ENCODE assay signal across 8 mouse cellular contexts in the genomic region with DNA sequence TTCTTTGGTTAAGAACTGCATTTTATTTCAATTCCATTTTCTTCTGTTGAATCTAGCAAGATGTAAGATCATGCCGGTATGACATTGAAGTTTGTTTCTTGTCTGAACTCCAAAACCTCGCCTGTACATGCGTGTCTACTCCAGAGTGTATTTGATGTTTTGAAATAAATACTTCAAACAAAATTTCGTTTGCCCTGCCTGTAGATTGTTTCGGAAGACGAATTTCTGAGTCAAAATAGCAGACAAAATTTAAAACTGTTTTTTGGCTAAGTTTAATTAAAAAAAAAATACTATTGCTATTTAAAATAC. TPM values are rescaled to one million over a fixed set of nuclear protein-coding genes. Genes with fewer than 3 reads are reported as not detected.
A peak's percentile ranks its signal among the peaks of the same experiment; 100 is the strongest.
DNase-seq lines count a peak whose midpoint lies in the region; ATAC-seq and TF ChIP-seq lines count a peak whose summit lies in the region.

No protein-coding gene starts in this region.

- dilution Hi-C loops in CH12.LX (cut with MboI; ENCODE audit: extremely low pct_ligation_motif_present, extremely low pct_unique_long_range_greater_than_20kb, low sequenced_read_pairs) = no loop called here

- H3K27me3 ChIP-seq in heart, embryonic 10.5 days (ENCODE audit: insufficient read depth, poor library complexity, severe bottlenecking) = no peaks in the 10 kb centered on the region
- no peaks in the 10 kb centered on the region for H3K27me3 ChIP-seq in CH12.LX (replicated peaks)
- H3K27me3 ChIP-seq in forebrain, embryonic 13.5 days = no peaks in the 10 kb centered on the region
- H3K27me3 ChIP-seq in liver, embryonic 12.5 days (replicated peaks) = no peaks in the 10 kb centered on the region

- peak overlapping the region; percentile 85 for H3K9ac ChIP-seq in CH12.LX (ENCODE audit: insufficient read depth, low read depth)
- H3K9ac ChIP-seq in forebrain, embryonic 13.5 days = no peak overlapping the region
- peak overlapping the region; percentile 70 for H3K9ac ChIP-seq in liver, embryonic 12.5 days

- H3K4me1 ChIP-seq in heart, embryonic 10.5 days = no peaks in the 10 kb centered on the region
- peaks cover 3 to 33% of the 10 kb centered on the region in 2 experiments; a peak in 3 of 4 replicates for H3K4me1 ChIP-seq in CH12.LX (ENCODE audit: control insufficient read depth in 1 of 2, insufficient read depth in 2 of 2)
- H3K4me1 ChIP-seq in forebrain, embryonic 13.5 days = peaks cover 10% of the 10 kb centered on the region; the same call in 1 of the 2 replicates
- peaks cover 42% of the 10 kb centered on the region for H3K4me1 ChIP-seq in liver, embryonic 12.5 days

- 0% methylated on average over 6 of the region's 6 CpGs for WGBS in heart, embryonic 10.5 days
- 1% methylated on average over 6 of the region's 6 CpGs for WGBS in forebrain, embryonic 13.5 days
- WGBS in liver, embryonic 12.5 days (ENCODE audit: insufficient replicate concordance) = under 1% methylated on average over 6 of the region's 6 CpGs

- no peak for DNase-seq in heart, embryonic 10.5 days (ENCODE audit: low spot score)
- DNase-seq in heart, adult 18-20 months = no peak
- DNase-seq in CH12.LX (ENCODE audit: extremely low read depth) = no peak
- no peak for DNase-seq in Muller cell, postnatal 12 days (ENCODE audit: inconsistent ontology term)
- DNase-seq in spleen, postnatal 4 days (ENCODE audit: low spot score in 2 of 2) = no peak
- DNase-seq in gastrocnemius, postnatal 10 days = no peak

- in situ Hi-C loops in CH12.LX (cut with MboI; ENCODE audit: low pct_ligation_motif_present, low pct_unique_long_range_greater_than_20kb, low sequenced_read_pairs) = loop anchor here (25.0 kb wide), 1 partner anchor 1581 kb away; the partner anchor contains the start of gene Zfp184

- H3K79me2 ChIP-seq in CH12.LX (replicated peaks; ENCODE audit: control insufficient read depth, extremely low read depth, insufficient read depth, poor library complexity, severe bottlenecking) = no peaks in the 10 kb centered on the region

- ATAC-seq in forebrain, embryonic 13.5 days = no peak
- ATAC-seq in liver, embryonic 12.5 days = no peak

- H3K36me3 ChIP-seq in heart, embryonic 10.5 days = no peaks in the 10 kb centered on the region
- H3K36me3 ChIP-seq in CH12.LX (replicated peaks in 1 of 2; ENCODE audit: control insufficient read depth in 1 of 2, insufficient read depth in 1 of 2, low read length in 1 of 2) = no peaks in the 10 kb centered on the region
- no peaks in the 10 kb centered on the region for H3K36me3 ChIP-seq in forebrain, embryonic 13.5 days (ENCODE audit: poor library complexity, severe bottlenecking)
- H3K36me3 ChIP-seq in liver, embryonic 12.5 days = no peaks in the 10 kb centered on the region

- no peaks in the 10 kb centered on the region for H3K9me3 ChIP-seq in heart, embryonic 10.5 days
- no peaks in the 10 kb centered on the region for H3K9me3 ChIP-seq in CH12.LX (replicated peaks; ENCODE audit: low read length)
- H3K9me3 ChIP-seq in forebrain, embryonic 13.5 days (replicated peaks) = no peaks in the 10 kb centered on the region
- H3K9me3 ChIP-seq in liver, embryonic 12.5 days (replicated peaks) = no peaks in the 10 kb centered on the region

- H3K4me3 ChIP-seq in heart, embryonic 10.5 days = peak overlapping the region; percentile 63
- peak overlapping the region; percentile 53 to 70 (median 57) for H3K4me3 ChIP-seq in CH12.LX (replicated peaks in 1 of 3; ENCODE audit: low read depth in 2 of 3, low read length in 2 of 3, poor library complexity in 1 of 3)
- peak overlapping the region; percentile 50 for H3K4me3 ChIP-seq in forebrain, embryonic 13.5 days
- peak overlapping the region; percentile 65 for H3K4me3 ChIP-seq in liver, embryonic 12.5 days

- TF ChIP-seq POLR2A in CH12.LX (IDR thresholded peaks at IDR 0.05; ENCODE audit: low read depth, low read length) = no peak

- no peak for TF ChIP-seq EP300 in CH12.LX (IDR thresholded peaks at IDR 0.05; ENCODE audit: low read length)

- TF ChIP-seq RAD21 in CH12.LX (IDR thresholded peaks at IDR 0.05; ENCODE audit: low read depth, low read length) = no peak

- no peak overlapping the region for H3K27ac ChIP-seq in heart, embryonic 10.5 days
- peak overlapping the region; percentile 70 for H3K27ac ChIP-seq in CH12.LX (ENCODE audit: insufficient read depth, low read depth)
- H3K27ac ChIP-seq in forebrain, embryonic 13.5 days = no peak overlapping the region
- peak overlapping the region; percentile 84 for H3K27ac ChIP-seq in liver, embryonic 12.5 days

- TF ChIP-seq CTCF in CH12.LX (conservative IDR thresholded peaks at IDR 0.05 in 1 of 2, IDR thresholded peaks at IDR 0.05 in 1 of 2; ENCODE audit: low read depth in 2 of 2, low read length in 2 of 2) = no peak

- H3K4me2 ChIP-seq in CH12.LX (ENCODE audit: insufficient read depth, low read depth, poor library complexity, severe bottlenecking) = no peak overlapping the region
- H3K4me2 ChIP-seq in forebrain, embryonic 13.5 days = peak overlapping the region; percentile 74
- H3K4me2 ChIP-seq in liver, embryonic 12.5 days = peak overlapping the region; percentile 93

TF ChIP-seq in CH12.LX, 34 proteins besides CTCF, POLR2A, EP300 and RAD21 (continues in another document):
- TF ChIP-seq MXI1 (IDR thresholded peaks at IDR 0.05; ENCODE audit: low read depth, low read length) (no peak), USF1 (IDR thresholded peaks at IDR 0.05; ENCODE audit: low read depth, low read length) (no peak), RCOR1 (conservative IDR thresholded peaks at IDR 0.05; ENCODE audit: low read depth, low read length) (no peak), JUND (conservative IDR thresholded peaks at IDR 0.05; ENCODE audit: low read depth, low read length) (no peak), IRF4 (IDR thresholded peaks at IDR 0.05; ENCODE audit: low read depth, low read length) (no peak), TCF12 (IDR thresholded peaks at IDR 0.05; ENCODE audit: low read depth, low read length) (no peak), ZNF384 (IDR thresholded peaks at IDR 0.05; ENCODE audit: low read depth, low read length) (no peak), PAX5 (IDR thresholded peaks at IDR 0.05; ENCODE audit: low read length) (no peak), CHD2 (IDR thresholded peaks at IDR 0.05; ENCODE audit: low read length) (no peak), CHD1 (IDR thresholded peaks at IDR 0.05; ENCODE audit: low read depth, low read length) (peak; percentile 94; the same call in 1 of the 2 replicates), JUN (IDR thresholded peaks at IDR 0.05; ENCODE audit: insufficient read depth, low read depth, low read length) (no peak), MAFK (IDR thresholded peaks at IDR 0.05; ENCODE audit: insufficient replicate concordance, low read length) (no peak), MEF2A (IDR thresholded peaks at IDR 0.05; ENCODE audit: borderline replicate concordance, low read depth, low read length) (no peak)

RNA-seq across cellular contexts. Expression of gene Hist1h4h, which starts 12.6 kb away (rescaled TPM):
- polyA plus RNA-seq in heart, embryonic 10.5 days (2016; fragmentation: Nextera tagmentation; extraction: Ambion mirVana) = 2.5 and 2.8 TPM in 2 replicates
- total RNA-seq in heart, adult 18-20 months (2021) = 100 to 1,000 TPM; 225 to 244 TPM
- total RNA-seq in CH12.LX (2012; rRNA removed) (4,350 and 4,957 TPM in 2 replicates), CH12.LX (2014; rRNA removed) (14.0 and 19.4 TPM in 2 replicates)
- polyA plus RNA-seq in CH12.LX (2012; ENCODE audit: insufficient read length, low read depth) = 3.4 and 5.5 TPM in 2 replicates
- 5.2 and 6.4 TPM in 2 replicates for polyA plus RNA-seq in forebrain, embryonic 13.5 days (2015; fragmentation: Nextera tagmentation; extraction: Ambion mirVana)
- 4.4 and 4.7 TPM in 2 replicates for polyA plus RNA-seq in liver, embryonic 12.5 days (2016; fragmentation: Nextera tagmentation; extraction: Ambion mirVana)
- 100 to 1,000 TPM; 473 to 507 TPM for total RNA-seq in gastrocnemius, postnatal 10 days (2021)

RNA-seq across cellular contexts. Expression of gene Hist1h2af, which starts 15.5 kb away (rescaled TPM):
- 1.7 and 4.9 TPM in 2 replicates for polyA plus RNA-seq in heart, embryonic 10.5 days (2016; fragmentation: Nextera tagmentation; extraction: Ambion mirVana)
- total RNA-seq in heart, adult 18-20 months (2021) = 10 to 100 TPM in 1 of 2 experiments, 1 to 10 TPM in 1; 6.3 to 16.6 TPM
- total RNA-seq in CH12.LX (2012; rRNA removed) (824 and 932 TPM in 2 replicates), CH12.LX (2014; rRNA removed) (45.2 and 57.1 TPM in 2 replicates)
- polyA plus RNA-seq in CH12.LX (2012; ENCODE audit: insufficient read length, low read depth) = 68.6 and 97.0 TPM in 2 replicates
- 9.5 and 10.0 TPM in 2 replicates for polyA plus RNA-seq in forebrain, embryonic 13.5 days (2015; fragmentation: Nextera tagmentation; extraction: Ambion mirVana)
- polyA plus RNA-seq in liver, embryonic 12.5 days (2016; fragmentation: Nextera tagmentation; extraction: Ambion mirVana) = 7.8 and 13.9 TPM in 2 replicates
- 100 to 1,000 TPM; 189 to 190 TPM for total RNA-seq in gastrocnemius, postnatal 10 days (2021)

RNA-seq across cellular contexts. Expression of gene Hist1h3g, which starts 17.0 kb away (rescaled TPM):
- 3.2 and 3.5 TPM in 2 replicates for polyA plus RNA-seq in heart, embryonic 10.5 days (2016; fragmentation: Nextera tagmentation; extraction: Ambion mirVana)
- 1 to 10 TPM; 3.1 TPM for total RNA-seq in heart, adult 18-20 months (2021)
- total RNA-seq in CH12.LX (2012; rRNA removed) (608 and 749 TPM in 2 replicates), CH12.LX (2014; rRNA removed) (50.1 and 75.3 TPM in 2 replicates)
- polyA plus RNA-seq in CH12.LX (2012; ENCODE audit: insufficient read length, low read depth) = 3.4 and 3.6 TPM in 2 replicates
- 10.0 and 11.6 TPM in 2 replicates for polyA plus RNA-seq in forebrain, embryonic 13.5 days (2015; fragmentation: Nextera tagmentation; extraction: Ambion mirVana)
- polyA plus RNA-seq in liver, embryonic 12.5 days (2016; fragmentation: Nextera tagmentation; extraction: Ambion mirVana) = 12.9 and 16.3 TPM in 2 replicates
- 10 to 100 TPM; 58.4 to 59.9 TPM for total RNA-seq in gastrocnemius, postnatal 10 days (2021)

RNA-seq across cellular contexts. Expression of gene Hist1h2bh, which starts 24.9 kb away (rescaled TPM):
- polyA plus RNA-seq in heart, embryonic 10.5 days (2016; fragmentation: Nextera tagmentation; extraction: Ambion mirVana) = 0.22 and 0.73 TPM in 2 replicates
- total RNA-seq in heart, adult 18-20 months (2021) = 1 to 10 TPM; 1.1 to 1.5 TPM
- 261 and 290 TPM in 2 replicates for total RNA-seq in CH12.LX (2012; rRNA removed)
- total RNA-seq in CH12.LX (2014; rRNA removed) = 5.7 and 8.0 TPM in 2 replicates
- polyA plus RNA-seq in CH12.LX (2012; ENCODE audit: insufficient read length, low read depth) = 0.56 and 0.77 TPM in 2 replicates
- polyA plus RNA-seq in forebrain, embryonic 13.5 days (2015; fragmentation: Nextera tagmentation; extraction: Ambion mirVana) = 0.76 and 0.97 TPM in 2 replicates
- 1.4 and 1.5 TPM in 2 replicates for polyA plus RNA-seq in liver, embryonic 12.5 days (2016; fragmentation: Nextera tagmentation; extraction: Ambion mirVana)
- total RNA-seq in gastrocnemius, postnatal 10 days (2021) = 10 to 100 TPM; 11.8 to 13.3 TPM

RNA-seq across cellular contexts. Expression of gene Hist1h3f, which starts 25.6 kb away (rescaled TPM):
- polyA plus RNA-seq in heart, embryonic 10.5 days (2016; fragmentation: Nextera tagmentation; extraction: Ambion mirVana) = 0.31 and 0.99 TPM in 2 replicates
- total RNA-seq in heart, adult 18-20 months (2021) = 1 to 10 TPM; 4.9 to 6.3 TPM
- total RNA-seq in CH12.LX (2012; rRNA removed) = 553 and 608 TPM in 2 replicates
- 5.1 and 8.0 TPM in 2 replicates for total RNA-seq in CH12.LX (2014; rRNA removed)
- 0.23 and 0.30 TPM in 2 replicates for polyA plus RNA-seq in CH12.LX (2012; ENCODE audit: insufficient read length, low read depth)
- polyA plus RNA-seq in forebrain, embryonic 13.5 days (2015; fragmentation: Nextera tagmentation; extraction: Ambion mirVana) = 1.2 and 1.3 TPM in 2 replicates
- 1.3 and 1.6 TPM in 2 replicates for polyA plus RNA-seq in liver, embryonic 12.5 days (2016; fragmentation: Nextera tagmentation; extraction: Ambion mirVana)
- 10 to 100 TPM; 53.8 to 66.7 TPM for total RNA-seq in gastrocnemius, postnatal 10 days (2021)

Comparison
In these comparisons a context has a peak if more than half of its experiments do, and no peak if none do; other contexts are left out.
1. H3K27ac ChIP-seq: peak in CH12.LX (single experiment) and liver, embryonic 12.5 days (single experiment); none in heart, embryonic 10.5 days (single experiment) and forebrain, embryonic 13.5 days (single experiment).
2. Peak in every context shown above with its lines, with median percentiles within 50 percentile points of each other: H3K4me3 ChIP-seq.